Mouse (Mus musculus): Measurements from ENCODE around the gene Ppcs.

Gene Ppcs

DNA sequence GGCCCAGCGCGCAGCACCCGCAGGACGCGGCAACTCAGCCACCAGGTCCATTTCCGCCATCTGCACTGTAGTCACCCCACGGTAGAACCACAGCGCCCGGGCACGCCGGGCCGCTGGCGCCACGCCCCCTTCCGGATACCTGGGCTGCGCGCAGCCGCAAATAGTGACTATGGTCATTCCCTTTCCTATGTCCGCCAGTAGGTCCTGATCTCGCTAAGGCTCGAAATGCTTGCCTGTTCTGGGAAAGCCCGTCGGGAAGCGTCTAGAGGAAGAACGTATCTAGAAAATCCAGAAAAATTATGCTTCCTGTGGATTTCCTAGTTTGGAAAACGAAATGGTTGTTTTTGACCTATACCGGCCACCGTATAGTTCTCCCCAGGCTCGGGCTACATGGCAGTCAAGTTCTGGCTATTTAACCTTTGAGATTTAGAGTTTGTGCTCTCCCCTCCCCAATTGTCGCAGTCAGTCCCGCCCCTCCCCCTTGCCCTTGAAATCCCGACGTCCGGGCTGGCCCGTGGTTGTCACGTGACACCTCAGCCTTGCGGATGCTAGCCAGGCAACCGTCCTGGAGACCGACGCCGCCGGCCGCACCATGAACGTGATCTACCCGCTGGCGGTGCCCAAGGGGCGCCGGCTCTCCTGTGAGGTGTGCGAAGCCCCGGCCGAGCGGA lies at the start of gene Ppcs, which contains the start of gene Zmynd12:
Ppcs (minus strand) TSS at position 127 of the 671 bp plus-strand sequence.
Zmynd12 (plus strand) TSS at position 521 of the 671 bp plus-strand sequence.
- DNase-seq (ENCODE audit: low spot score in 2 of 2), result peak; percentile 84 to 87

DNA sequence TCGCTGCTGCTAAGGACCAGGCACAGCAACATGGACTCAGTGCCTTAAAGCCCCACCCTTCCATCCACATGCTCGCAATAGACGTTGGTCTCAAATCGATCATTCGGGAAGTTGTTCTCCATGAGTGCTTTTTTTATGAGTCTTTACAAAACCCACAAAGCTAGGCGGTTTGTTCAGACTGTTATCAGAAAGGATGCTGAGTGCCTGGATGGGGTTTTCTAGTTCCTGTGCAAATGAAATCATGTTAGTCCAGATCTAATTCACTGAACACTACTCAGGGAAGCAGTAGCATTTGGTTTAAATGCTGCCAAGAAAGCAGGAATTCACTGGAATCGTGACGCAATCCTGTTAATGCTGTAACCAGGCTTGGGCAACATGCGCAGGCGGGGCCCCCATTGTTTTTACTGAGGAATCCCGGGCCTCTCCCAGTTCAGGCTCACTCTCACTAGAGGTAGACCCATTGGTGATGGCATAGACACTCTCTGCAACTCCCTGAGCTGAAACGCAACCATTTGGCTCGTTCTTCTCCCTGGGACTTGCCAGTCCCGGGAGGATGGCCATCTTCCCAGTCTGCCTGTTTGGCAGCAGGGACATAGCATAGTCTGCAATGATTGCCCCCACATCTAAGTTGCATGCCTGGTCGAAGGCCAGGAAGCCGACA lies 45.6 kb upstream of the Ppcs start:
- no peak for DNase-seq (ENCODE audit: low spot score in 2 of 2)

DNA sequence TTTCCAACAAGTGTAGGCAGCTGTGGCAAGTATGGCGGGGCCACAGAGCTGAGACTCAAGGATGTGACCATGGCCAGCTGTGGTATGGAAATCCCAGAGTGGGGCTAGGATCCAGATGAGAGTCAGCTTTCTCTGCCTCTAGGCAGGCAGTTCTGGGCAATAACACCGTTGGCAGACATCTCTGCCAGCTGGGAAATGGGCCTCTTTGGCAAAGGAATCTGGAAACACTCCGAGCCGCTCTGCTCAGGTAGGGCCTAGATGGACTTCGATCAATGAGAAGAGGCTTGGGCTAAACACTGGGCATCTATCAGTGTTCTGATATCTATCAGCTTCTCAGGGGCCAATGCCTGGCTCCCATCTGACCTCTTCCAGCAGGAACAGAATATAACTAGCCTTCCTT lies 43.6 kb upstream of the Ppcs start:
- DNase-seq (ENCODE audit: low spot score in 2 of 2), result no peak

DNA sequence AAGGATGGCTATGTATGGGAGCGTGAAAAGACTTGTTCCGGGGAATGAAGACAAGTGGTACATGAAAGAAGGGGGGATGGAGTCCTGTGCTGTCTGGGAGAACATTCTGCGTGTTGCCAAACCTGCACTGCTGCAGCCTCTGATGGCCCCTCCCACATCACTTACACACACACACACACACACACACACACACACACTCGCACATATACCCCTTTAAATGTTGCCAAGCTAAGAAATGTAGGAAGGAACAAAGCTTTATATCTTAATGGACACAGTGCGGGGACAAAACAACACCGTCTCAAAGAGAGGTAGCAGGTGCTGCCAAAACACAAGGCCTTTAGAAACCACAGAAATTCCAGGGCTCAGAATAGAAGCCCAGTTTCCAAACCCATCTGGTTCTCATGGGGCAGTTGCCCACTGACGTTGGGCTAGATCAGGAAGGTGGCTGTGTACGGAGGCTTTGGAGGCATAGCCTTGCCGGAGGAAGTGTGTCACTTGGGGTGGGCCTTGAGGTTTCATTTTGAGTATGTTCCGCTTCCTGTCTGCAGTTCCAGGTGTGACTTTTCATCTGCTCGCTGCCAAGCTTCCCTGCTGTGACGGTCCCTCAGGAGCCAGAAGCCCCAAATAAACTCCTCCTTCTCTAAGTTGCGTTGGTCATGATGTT lies 41.7 kb upstream of the Ppcs start:
- no peak for DNase-seq (ENCODE audit: low spot score in 2 of 2)

DNA sequence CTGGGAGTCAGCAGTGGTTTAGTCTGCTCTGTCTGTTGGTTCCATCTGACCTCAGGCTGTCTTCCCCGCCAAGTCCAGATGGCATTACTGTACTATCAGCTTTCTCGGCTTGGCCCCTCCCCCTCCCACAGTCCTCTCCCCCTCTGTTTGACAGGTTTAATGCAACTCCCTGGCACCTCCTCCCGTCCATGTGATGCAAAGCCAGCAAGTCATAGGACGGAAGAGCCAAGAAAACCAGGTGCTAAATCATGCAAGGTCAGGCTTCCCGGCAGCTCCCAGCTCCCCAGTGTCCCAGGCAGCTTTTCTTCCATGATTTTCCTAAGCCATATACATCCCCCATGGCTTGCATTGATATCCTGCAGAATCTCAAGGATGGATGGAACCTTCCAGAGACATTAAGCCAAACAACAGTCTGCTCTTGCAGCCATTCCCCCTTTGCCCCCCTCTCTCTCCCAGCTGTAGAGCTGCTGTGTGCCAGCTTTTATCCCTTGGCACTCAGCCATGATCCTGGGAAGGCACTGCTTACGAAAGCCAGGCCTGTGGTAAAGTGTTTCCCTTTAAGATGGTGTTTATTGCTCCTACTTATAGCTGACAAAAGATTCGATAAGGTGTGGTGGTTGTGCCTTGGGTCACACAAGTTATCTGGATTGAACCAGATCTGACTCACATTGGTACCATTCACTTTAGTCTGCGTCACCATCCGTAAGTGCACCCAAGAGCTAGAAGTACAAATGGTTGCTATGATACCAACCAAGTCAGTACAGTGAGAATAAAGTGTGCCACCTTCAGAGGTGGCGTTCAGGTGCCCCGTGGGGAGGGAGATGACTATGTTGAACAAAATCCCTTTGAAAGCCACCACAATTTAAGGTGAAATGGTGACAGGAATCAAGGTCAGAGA lies 40.9 kb upstream of the Ppcs start:
- peak in 1 of 2 experiments; percentile 21 for DNase-seq (ENCODE audit: low spot score in 2 of 2)

DNA sequence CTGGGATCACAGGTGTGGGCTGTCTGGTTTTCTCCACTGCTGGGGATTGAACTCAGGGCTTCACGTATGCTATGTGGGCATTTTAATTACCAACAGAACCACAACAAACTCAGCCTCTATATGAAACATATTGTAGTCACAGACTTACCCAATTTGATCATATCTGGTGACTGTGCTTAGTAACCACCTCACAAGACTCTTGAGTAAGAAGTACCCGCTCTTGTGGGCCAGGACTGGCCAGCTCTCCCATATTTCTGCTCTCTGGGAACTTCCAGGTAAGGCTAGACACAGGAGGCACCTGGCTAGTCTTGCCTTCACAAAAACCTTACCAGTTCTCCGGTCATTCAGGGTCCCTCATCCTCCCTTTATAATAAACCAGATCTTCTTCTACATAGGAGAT lies 40.2 kb upstream of the Ppcs start:
- DNase-seq (ENCODE audit: low spot score in 2 of 2), result no peak

DNA sequence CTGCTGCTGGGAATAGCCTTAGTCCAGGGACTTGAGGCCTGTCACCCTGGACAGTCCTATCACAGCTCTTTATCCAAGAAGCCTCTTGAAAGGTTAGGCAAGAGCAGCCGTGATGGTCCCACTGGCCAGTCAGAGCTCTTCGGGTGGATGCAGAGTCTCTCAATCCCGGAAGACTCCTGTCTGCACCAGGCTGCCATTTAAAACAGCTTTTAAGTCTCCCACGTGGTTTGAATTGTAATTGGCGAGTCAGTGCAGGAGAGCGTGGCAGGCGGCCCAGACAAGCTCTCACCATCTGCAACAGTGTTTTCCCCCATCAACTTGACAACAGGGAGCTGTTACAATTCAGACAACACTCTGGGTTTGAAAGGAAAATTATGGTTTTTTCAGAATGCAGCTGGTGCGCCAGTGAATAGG lies 38.5 kb upstream of the Ppcs start:
- DNase-seq (ENCODE audit: low spot score in 2 of 2), result no peak

DNA sequence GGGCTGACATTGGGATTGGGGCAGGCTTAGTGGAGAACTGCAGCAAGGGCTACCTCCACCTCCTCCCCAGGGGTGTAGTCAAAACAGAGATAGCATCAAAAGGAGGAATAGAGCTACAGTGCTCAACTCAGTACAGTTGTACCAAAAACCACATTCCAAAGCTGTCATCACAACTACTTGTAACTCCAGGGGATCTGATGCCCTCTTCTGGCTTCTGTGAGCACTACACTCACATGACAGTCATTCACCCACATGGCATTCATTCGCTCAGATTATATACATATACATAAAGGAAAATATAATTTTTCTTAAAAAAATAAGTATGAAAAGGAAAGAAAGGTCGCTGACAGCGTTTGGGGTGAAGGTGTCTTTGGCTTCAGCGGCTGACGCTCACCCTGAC lies 38.1 kb upstream of the Ppcs start:
- DNase-seq (ENCODE audit: low spot score in 2 of 2), result no peak

DNA sequence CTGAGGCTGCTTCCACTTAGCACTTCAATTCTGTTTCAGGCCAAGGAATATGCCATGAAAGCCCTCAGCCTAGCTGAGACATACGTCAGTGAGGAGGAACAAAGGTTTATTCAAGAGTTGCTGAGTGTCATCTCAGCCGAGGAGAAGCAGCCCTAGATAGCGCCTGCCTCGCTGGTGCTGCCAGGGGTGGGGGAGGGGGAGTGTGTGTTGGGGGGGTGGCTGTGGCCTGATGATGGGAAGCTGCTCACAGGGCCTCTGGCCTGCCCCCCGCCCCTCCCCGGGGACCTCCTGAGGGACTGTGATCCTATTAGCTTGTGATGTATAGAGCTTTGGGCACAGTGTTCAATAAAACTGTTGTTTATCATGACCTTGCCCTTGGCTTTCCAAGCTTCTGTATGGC lies 31.3 kb upstream of the Ppcs start:
- no peak for DNase-seq (ENCODE audit: low spot score in 2 of 2)

DNA sequence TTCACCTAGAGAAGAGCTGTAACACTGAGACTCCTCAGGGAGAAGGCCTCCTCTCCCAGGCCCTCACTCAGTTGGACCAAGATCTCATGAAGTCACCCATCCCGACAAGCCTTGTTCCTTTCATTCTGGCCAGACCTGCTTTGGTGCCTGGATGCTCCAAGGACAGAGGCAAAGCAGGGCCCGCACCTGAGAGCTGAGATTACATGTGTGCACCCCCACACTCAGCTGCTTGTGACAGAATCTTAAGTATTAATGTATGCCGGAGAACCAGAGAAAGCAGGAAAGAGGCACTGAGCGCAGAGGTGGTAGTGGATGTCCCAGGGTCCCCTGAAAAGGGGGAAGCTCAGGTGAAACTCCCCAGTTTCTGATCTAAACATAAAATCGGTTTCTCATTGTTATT lies 30.9 kb upstream of the Ppcs start:
- DNase-seq (ENCODE audit: low spot score in 2 of 2), result no peak

DNA sequence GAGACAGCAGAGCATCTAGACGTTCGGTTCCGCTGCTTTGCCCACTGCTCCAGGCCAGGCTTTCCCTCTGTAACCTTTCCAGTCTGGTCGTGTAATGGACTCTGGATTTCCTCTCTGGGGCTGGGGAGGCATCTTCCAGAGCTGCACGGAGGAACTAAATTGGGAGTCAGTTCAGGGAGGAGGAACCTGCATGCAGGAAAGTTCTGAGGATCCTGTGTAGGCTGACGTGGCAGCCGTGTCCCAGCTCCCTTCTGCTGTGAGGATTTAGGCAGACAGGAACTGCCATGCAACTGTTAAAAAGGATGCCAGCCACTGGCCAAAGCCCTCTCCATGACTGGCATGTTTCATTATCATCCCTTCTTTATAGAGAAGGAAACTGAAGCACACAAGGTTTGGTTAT lies 28.2 kb upstream of the Ppcs start:
- no peak for DNase-seq (ENCODE audit: low spot score in 2 of 2)

DNA sequence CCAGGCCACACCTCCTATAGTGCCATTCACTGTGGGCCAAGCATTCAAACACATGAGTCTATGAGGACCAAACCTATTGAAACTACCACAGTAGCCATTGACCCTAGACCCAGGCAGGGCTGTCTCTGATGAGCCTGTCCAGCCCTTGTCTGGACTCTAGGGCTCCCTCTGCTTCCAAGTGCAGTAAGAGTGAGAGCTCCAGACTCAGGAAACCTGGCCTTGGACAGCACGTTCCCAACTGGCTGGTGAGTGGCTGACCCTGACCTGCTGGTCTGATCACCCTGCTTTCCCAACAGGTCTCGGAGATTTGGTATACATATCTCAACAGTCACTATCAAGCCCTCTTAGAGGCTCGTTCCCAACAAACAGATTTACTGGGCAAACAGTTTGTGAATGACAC lies 25.6 kb upstream of the Ppcs start:
- DNase-seq (ENCODE audit: low spot score in 2 of 2), result no peak

DNA sequence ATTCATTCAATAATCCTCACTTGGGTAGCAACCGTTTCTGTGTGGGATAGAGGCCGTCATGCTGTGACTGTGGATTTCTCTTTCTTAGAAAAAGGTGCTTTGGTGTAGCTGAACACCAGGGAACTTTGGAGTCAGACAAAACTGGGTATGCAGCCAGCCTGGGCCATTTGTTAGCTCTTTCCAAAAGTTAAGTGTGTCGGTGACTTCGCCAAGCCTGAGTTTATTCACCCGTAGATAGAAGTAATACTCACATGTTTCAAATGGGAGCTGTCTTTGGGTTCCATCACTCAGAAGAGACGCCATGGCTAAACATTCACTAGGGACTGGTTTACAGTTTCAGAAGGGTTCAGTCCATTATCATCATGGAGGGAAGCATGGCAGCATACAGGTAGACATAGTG lies 25.0 kb upstream of the Ppcs start:
- no peak for DNase-seq (ENCODE audit: low spot score in 2 of 2)

DNA sequence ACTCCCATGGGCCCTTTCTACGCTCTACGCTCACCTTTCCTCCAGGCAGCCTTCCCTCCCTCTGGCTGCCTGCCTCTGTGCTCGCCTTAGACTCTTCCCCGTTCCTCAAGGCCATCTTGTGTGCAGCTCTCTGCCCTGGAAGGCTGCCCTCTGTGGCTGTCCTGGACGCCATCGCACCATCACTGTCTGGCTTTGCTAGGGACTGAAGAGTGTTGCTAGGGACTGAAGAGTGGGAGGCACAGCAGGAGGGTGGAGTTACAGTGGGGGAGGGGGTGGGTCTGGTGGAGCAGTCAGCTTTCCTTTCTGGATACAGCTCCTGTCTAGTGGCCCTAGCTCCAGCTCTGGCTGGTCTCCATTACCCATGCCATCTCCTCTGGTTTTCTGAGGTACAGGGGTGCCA lies 20.3 kb upstream of the Ppcs start:
- no peak for DNase-seq (ENCODE audit: low spot score in 2 of 2)

DNA sequence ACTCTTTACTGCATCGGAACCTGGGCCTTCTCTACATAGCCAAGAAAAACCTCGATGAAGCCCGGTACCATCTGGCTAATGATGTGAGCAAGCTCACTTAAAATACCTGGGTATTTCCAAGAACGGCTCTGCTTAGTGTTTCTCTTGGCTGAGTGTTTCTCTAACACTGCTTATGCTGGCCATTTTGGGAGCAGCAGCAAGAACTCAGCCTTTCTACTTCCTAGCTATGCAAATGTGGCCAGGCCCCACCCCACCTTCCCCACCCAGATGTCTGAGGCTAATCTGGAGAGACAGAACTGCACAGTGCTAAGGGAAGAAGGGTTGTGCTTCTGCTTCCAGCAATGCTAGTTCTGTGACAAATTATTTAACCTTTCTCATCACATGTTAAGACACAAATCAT lies 19.6 kb upstream of the Ppcs start:
- no peak for DNase-seq (ENCODE audit: low spot score in 2 of 2)

DNA sequence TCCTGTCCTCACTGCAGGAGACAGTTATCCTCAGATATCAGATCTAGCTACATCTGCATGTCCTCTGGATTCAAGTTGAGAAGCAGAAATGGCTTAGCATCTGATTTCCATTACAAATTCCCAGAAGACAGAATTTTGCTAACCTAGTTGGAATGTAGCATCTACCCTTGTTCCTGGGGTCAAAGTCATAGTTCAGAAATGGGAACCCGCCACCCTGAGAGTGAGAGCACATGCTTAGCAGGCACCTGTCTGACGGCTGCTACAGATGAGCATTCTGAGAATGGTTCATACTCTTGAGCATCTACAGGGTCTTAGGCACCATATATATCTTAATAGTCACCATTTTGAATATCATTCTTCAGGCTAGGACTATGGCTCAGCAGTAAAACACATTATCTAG lies 15.7 kb upstream of the Ppcs start:
- DNase-seq (ENCODE audit: low spot score in 2 of 2), result no peak

DNA sequence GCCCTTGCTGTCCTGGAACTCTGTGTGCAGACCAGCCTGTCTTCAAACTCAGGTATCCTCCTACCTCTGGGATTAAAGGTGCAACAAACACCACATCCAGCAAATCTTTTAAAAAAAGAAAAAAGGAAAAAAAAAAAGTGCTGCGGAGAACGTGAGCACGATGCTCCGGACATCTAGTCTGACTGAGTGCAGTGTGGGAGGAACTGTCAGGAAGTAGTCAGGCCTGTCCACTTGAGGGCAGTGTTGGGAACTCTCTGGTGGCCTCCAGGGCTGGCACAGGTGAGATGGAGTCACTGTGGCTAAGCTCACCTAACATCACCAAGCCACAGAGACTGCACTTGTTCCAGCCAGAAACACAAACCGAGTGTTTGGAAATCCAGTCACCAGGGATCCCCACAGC lies 8.5 kb upstream of the Ppcs start:
- peak; percentile 27 to 31 for DNase-seq (ENCODE audit: low spot score in 2 of 2)

DNA sequence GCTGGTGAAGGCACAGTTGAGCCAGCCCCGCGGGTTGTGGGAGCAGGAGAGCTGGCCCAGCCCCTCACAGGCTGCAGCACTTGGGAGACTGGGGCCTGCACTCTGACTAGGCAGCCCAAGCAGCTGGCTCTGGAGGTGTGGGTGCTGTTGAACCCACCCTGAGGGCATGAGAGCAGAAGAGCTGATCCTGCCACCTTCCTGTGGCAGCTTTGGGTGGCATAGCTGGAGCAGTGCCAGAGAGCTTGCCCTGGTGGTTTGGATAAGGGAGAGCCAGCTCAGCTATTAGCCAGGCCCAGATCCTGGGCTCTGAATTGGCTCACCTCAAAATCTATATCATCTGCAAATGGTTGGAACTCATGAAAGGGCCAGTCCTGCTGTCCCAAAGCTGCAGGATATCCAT lies 5.5 kb upstream of the Ppcs start:
- DNase-seq (ENCODE audit: low spot score in 2 of 2), result no peak

DNA sequence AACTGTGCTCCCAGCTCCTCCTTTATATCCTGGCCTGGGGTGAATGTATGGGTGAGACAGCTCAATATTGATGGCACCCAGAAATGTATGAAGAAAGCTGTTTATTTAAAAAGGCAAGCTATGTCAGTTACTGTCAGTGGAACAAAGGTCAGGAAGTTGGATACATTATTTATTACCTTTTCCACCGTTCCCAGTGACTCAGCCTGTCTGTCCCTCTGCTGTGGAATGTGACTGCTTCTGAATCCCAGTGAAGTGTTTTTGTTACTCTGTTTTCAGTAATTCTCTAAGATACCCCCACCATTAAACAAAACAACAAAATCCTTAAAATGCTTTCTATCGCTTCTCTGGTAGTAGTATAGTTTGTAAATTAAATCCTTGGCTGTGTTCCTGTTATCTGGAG lies 3.4 kb upstream of the Ppcs start:
- DNase-seq (ENCODE audit: low spot score in 2 of 2), result no peak

DNA sequence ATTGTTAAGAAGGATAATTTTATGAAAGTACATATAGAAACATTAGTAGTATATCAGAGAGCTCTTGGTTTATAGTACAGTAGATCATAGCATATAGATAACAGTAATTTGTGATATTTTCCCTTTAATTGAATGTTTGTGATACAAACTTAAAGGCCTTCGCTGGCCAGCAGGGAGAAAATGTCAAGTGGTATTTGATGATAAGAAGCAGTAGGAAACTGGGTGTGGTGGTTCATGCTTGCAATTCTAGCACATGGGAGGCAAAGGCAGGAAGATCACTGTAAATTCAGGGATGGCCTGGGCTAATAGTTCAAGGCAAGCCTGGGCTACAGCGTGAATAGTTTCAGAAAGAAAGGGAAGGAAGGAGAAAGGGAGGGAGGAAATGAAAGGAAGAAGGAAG lies 2.9 kb upstream of the Ppcs start:
- no peak for DNase-seq (ENCODE audit: low spot score in 2 of 2)

DNA sequence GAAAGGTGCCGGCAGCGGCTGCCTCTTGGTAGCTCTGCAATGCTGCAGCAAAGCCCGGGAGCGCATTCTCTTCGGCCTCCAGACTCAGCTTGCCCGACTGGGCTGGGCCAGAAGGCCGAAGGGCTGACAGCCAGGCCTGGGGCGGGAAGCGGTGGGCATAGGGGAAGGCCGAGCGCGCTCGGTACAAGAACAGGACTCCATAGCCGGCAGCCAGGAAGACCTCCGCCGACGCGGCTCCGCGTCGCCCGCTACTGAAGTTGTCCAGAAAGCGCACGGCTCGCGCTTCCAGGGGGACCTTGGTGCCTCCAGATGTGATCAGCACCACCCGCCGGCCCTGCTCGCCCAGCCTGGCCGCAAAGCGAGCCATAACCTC lies 313 bp downstream of the Ppcs start:
- DNase-seq (ENCODE audit: low spot score in 2 of 2), result no peak

DNA sequence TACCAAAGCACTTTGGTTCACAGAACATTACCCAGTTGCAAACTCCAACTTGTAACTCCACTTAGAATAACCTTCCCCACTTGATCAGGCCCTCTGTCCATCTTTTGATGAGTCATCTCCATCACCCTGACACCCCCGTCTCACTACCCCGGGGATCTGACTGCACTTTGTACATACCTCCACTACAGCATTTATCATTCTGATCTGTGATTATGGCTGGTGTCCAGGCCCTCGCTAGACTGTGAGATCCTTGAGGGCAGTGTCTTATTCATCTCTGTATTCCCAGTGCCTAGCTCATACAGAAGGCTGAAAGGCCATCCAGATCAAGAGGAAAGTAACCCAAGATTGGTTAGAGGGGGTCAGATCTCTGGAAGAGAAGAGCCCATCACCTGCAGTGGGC lies 1.0 kb downstream of the Ppcs start:
- DNase-seq (ENCODE audit: low spot score in 2 of 2), result no peak
